Mouse (Mus musculus) embryonic facial prominence, embryonic 11.5 days (tissue): ENCODE data around the gene Neurl1a. TPM values are rescaled to one million over a fixed set of nuclear protein-coding genes. Genes with fewer than 3 reads are reported as not detected.

ENCODE experiments used
- ATAC-seq: fragments of 200-750 bp; cut with Nextera tagmentation; replicated peaks from 2 replicates; pipeline ENCODE4 v1.8.0; 2017; ENCODE audit warnings: low read depth; ENCODE audit not compliant: insufficient number of reproducible peaks, low FRiP score, low TSS enrichment
- DNase-seq: peaks from one replicate; pipeline ENCODE4 v3.0.0-alpha.2; 2015; ENCODE audit warnings: low spot score
- H3K27ac ChIP-seq: fragments of 300-500 bp; sonication (generic); replicated peaks from 2 replicates; pipeline ENCODE4 v1.5.1; 2014; ENCODE audit warnings: mild to moderate bottlenecking, low read depth, low read length, control low read depth
- H3K27me3 ChIP-seq: fragments of 300-500 bp; sonication (generic); 2 replicates; pipeline ENCODE4 v1.6.1; 2014; ENCODE audit warnings: mild to moderate bottlenecking, low read length, moderate library complexity, mixed read lengths; ENCODE audit not compliant: control insufficient read depth, insufficient read depth
- H3K36me3 ChIP-seq: fragments of 300-500 bp; sonication (generic); replicated peaks from 2 replicates; pipeline ENCODE4 v1.6.1; 2014; ENCODE audit warnings: low read depth, mild to moderate bottlenecking, low read length, moderate library complexity, mixed read lengths; ENCODE audit not compliant: control insufficient read depth, insufficient read depth
- H3K4me1 ChIP-seq: fragments of 300-500 bp; sonication (generic); 2 replicates; pipeline ENCODE4 v1.6.1; 2014; ENCODE audit warnings: low read length, mixed read lengths; ENCODE audit not compliant: control insufficient read depth, insufficient read depth
- H3K4me2 ChIP-seq: fragments of 300-500 bp; sonication (generic); 2 replicates; pipeline ENCODE4 v1.6.1; 2014; ENCODE audit warnings: low read depth, mild to moderate bottlenecking, control low read depth, low read length, moderate library complexity
- H3K4me3 ChIP-seq: fragments of 300-500 bp; sonication (generic); 2 replicates; pipeline ENCODE4 v1.5.1; 2014; ENCODE audit warnings: low read depth, low read length, control low read depth
- H3K9ac ChIP-seq: fragments of 300-500 bp; sonication (generic); replicated peaks from 2 replicates; pipeline ENCODE4 v1.6.1; 2014; ENCODE audit warnings: mild to moderate bottlenecking, control low read depth, low read length
- H3K9me3 ChIP-seq: fragments of 300-500 bp; sonication (generic); replicated peaks from 2 replicates; pipeline ENCODE4 v1.6.1; 2016; ENCODE audit warnings: mild to moderate bottlenecking, low read length, inconsistent platforms, mixed read lengths; ENCODE audit not compliant: control insufficient read depth
- WGBS: fragments of 180-500 bp; shearing (Covaris S2); extraction: QIAGEN DNeasy Blood & Tissue Kit; methylation state at CpG from one replicate; pipeline ENCODE4 v1.1.7; 2014; 5-methylcytosine and 5-hydroxymethylcytosine counted together
- polyA plus RNA-seq: library from polyadenylated mRNA; unstranded; fragments of >200 nt; fragmentation: Nextera tagmentation; extraction: Ambion mirVana; gene quantifications from 2 replicates; pipeline ENCODE4 v1.2.1, GENCODE M21; 2014

The Neurl1a gene
- polyA plus RNA-seq, 1 experiment from 2014 or later: 2.9 TPM

GRCm38 (mm10) chr19:47153767-47154166 is 24.9 kb upstream of the Neurl1a start:
- H3K27me3 ChIP-seq: no peaks in the 10 kb centered on the region
- no peak overlapping the region for H3K9ac ChIP-seq
- no peak overlapping the region for H3K27ac ChIP-seq
- 89% methylated on average over 7 of the region's 7 CpGs for WGBS
- no peaks in the 10 kb centered on the region for H3K4me1 ChIP-seq
- no peaks in the 10 kb centered on the region for H3K9me3 ChIP-seq
- no peak overlapping the region for H3K4me2 ChIP-seq
- H3K36me3 ChIP-seq: no peaks in the 10 kb centered on the region
- ATAC-seq: no peak
- H3K4me3 ChIP-seq: no peak overlapping the region
- no peak for DNase-seq

GRCm38 (mm10) chr19:47157664-47158063 is 21.0 kb upstream of the Neurl1a start, which contains the start of gene Calhm3:
Gene Calhm3 (minus strand): TSS chr19:47157764.
- 79% methylated on average over 11 of the region's 11 CpGs for WGBS
- Histone ChIP-seq H3K4me2 (no peak within 1 kb of the TSS), H3K27me3 (no peaks in the 10 kb centered on the region), H3K9ac (no peak within 1 kb of the TSS), H3K9me3 (no peaks in the 10 kb centered on the region), H3K36me3 (no peaks in the 10 kb centered on the region), H3K27ac (no peak within 1 kb of the TSS), H3K4me1 (no peaks in the 10 kb centered on the region), H3K4me3 (no peak within 1 kb of the TSS)
- DNase-seq (no peak), ATAC-seq (no peak)

- Histone ChIP-seq H3K27ac (no peak overlapping the region), H3K9ac (no peak overlapping the region), H3K27me3 (no peaks in the 10 kb centered on the region), H3K36me3 (no peaks in the 10 kb centered on the region), H3K9me3 (no peaks in the 10 kb centered on the region), H3K4me3 (no peak overlapping the region), H3K4me2 (no peak overlapping the region), H3K4me1 (no peaks in the 10 kb centered on the region)
- 55% methylated on average over 4 of the region's 4 CpGs for WGBS
- no peak for ATAC-seq
- no peak for DNase-seq
Observed at GRCm38 (mm10) chr19:47161669-47162068, 17.0 kb upstream of the Neurl1a start.

GRCm38 (mm10) chr19:47163176-47163744 is 15.4 kb upstream of the Neurl1a start:
- no peaks in the 10 kb centered on the region for H3K36me3 ChIP-seq
- WGBS: 92% methylated on average over 6 of the region's 6 CpGs
- DNase-seq (no peak), ATAC-seq (no peak)
- H3K4me3 ChIP-seq: no peak overlapping the region
- no peaks in the 10 kb centered on the region for H3K27me3 ChIP-seq
- H3K9ac ChIP-seq: no peak overlapping the region
- H3K4me2 ChIP-seq: no peak overlapping the region
- H3K27ac ChIP-seq: no peak overlapping the region
- no peaks in the 10 kb centered on the region for H3K4me1 ChIP-seq
- H3K9me3 ChIP-seq: no peaks in the 10 kb centered on the region

- 33% methylated on average over 3 of the region's 3 CpGs for WGBS
- DNase-seq: no peak
- H3K4me3 ChIP-seq: no peak overlapping the region
- no peaks in the 10 kb centered on the region for H3K4me1 ChIP-seq
- no peaks in the 10 kb centered on the region for H3K27me3 ChIP-seq
- no peak overlapping the region for H3K9ac ChIP-seq
- H3K27ac ChIP-seq: no peak overlapping the region
- H3K36me3 ChIP-seq: no peaks in the 10 kb centered on the region
- H3K9me3 ChIP-seq: no peaks in the 10 kb centered on the region
- no peak overlapping the region for H3K4me2 ChIP-seq
- no peak for ATAC-seq
Observed at GRCm38 (mm10) chr19:47166758-47167157, 11.9 kb upstream of the Neurl1a start.

- no peaks in the 10 kb centered on the region for H3K27me3 ChIP-seq
- no peak overlapping the region for H3K9ac ChIP-seq
- H3K9me3 ChIP-seq: no peaks in the 10 kb centered on the region
- no peaks in the 10 kb centered on the region for H3K4me1 ChIP-seq
- no peak overlapping the region for H3K4me3 ChIP-seq
- no peak overlapping the region for H3K27ac ChIP-seq
- no peak overlapping the region; the same call in 1 of the 2 replicates for H3K4me2 ChIP-seq
- no peaks in the 10 kb centered on the region for H3K36me3 ChIP-seq
- DNase-seq: no peak
- 52% methylated on average over 7 of the region's 7 CpGs for WGBS
- ATAC-seq: no peak
Observed at GRCm38 (mm10) chr19:47167617-47168214, 10.9 kb upstream of the Neurl1a start.

- Histone ChIP-seq H3K4me1 (no peaks in the 10 kb centered on the region), H3K4me3 (no peak overlapping the region), H3K27ac (no peak overlapping the region), H3K36me3 (no peaks in the 10 kb centered on the region), H3K27me3 (no peaks in the 10 kb centered on the region), H3K4me2 (peak overlapping the region; percentile 36), H3K9ac (0 out of 2 replicates have a peak overlapping the region, but pooled peaks have one; percentile 4), H3K9me3 (no peaks in the 10 kb centered on the region)
- ATAC-seq (peak; percentile 45; the same call in 1 of the 2 replicates), DNase-seq (peak; percentile 85)
- 8% methylated on average over 13 of the region's 13 CpGs for WGBS
Observed at GRCm38 (mm10) chr19:47168223-47168622, 10.4 kb upstream of the Neurl1a start.

GRCm38 (mm10) chr19:47168793-47169412 is 9.7 kb upstream of the Neurl1a start:
- Histone ChIP-seq H3K4me1 (no peaks in the 10 kb centered on the region), H3K4me3 (no peak overlapping the region), H3K27ac (no peak overlapping the region), H3K9me3 (no peaks in the 10 kb centered on the region), H3K9ac (0 out of 2 replicates have a peak overlapping the region, but pooled peaks have one; percentile 4), H3K27me3 (no peaks in the 10 kb centered on the region), H3K36me3 (no peaks in the 10 kb centered on the region), H3K4me2 (peak overlapping the region; percentile 36)
- WGBS: 25% methylated on average over 11 of the region's 11 CpGs
- ATAC-seq (0 out of 2 replicates have a peak, but pooled peaks have one; percentile 30), DNase-seq (peak; percentile 92)
